16 mouse cellular contexts compared by ENCODE assay signal in the genomic region with DNA sequence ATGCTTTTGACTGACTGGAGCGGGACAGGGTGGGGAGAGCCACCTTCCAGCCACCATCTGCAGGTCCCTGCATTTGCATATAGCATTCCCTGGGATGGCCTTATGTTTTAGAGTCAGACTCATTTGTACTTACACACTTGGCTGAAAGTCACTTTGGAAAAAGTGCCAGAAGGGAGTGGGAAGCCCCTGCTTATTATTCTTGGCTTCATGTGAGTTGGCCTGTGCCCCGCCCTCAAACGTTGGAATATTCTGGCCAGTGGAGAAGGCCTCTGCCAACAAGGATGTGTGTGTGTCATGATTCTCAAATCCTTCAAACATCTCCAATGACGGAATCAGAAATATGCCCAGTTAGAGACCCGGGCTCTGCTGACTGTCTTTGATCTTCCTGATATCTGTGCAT.
DNase-seq lines count a peak whose midpoint lies in the region; ATAC-seq and TF ChIP-seq lines count a peak whose summit lies in the region.
"Had no signal": no experiment of that assay in that cellular context is flagged by ENCODE, and none has a peak within 500 bp of the region (broad histone marks: within the 10 kb centered on the region; RNA-seq: fewer than 3 reads in every experiment).

No protein-coding gene starts in this region.

- no peaks in the 10 kb centered on the region; the same call in 1 of the 2 replicates for H3K9me3 ChIP-seq in forebrain, embryonic 13.5 days (replicated peaks)
- no peaks in the 10 kb centered on the region for H3K9me3 ChIP-seq in forebrain, embryonic 11.5 days (ENCODE audit: control insufficient read depth, low read length)
- no peaks in the 10 kb centered on the region for H3K9me3 ChIP-seq in lung, embryonic 16.5 days (ENCODE audit: control insufficient read depth, low read length)
- H3K9me3 ChIP-seq: embryonic facial prominence, embryonic 12.5 days; forebrain, embryonic 15.5 days; heart, embryonic 13.5 days; hindbrain, embryonic 15.5 days; neural tube, embryonic 13.5 days; stomach, embryonic 15.5 days had no signal

- no peak overlapping the region for H3K9ac ChIP-seq in forebrain, embryonic 13.5 days
- no peak overlapping the region for H3K9ac ChIP-seq in forebrain, embryonic 11.5 days (ENCODE audit: low read length)
- H3K9ac ChIP-seq in lung, embryonic 16.5 days (ENCODE audit: low read length) = no peak overlapping the region
- H3K9ac ChIP-seq: embryonic facial prominence, embryonic 12.5 days; forebrain, embryonic 15.5 days; heart, embryonic 13.5 days; hindbrain, embryonic 15.5 days; liver, embryonic 14.5 days; neural tube, embryonic 13.5 days; stomach, embryonic 15.5 days had no signal

- no peak overlapping the region for H3K4me2 ChIP-seq in forebrain, embryonic 13.5 days
- H3K4me2 ChIP-seq in forebrain, embryonic 11.5 days (ENCODE audit: low read depth, low read length, severe bottlenecking) = no peak overlapping the region
- no peak overlapping the region for H3K4me2 ChIP-seq in lung, embryonic 16.5 days (ENCODE audit: low read depth, low read length)
- H3K4me2 ChIP-seq: embryonic facial prominence, embryonic 12.5 days; forebrain, embryonic 15.5 days; heart, embryonic 13.5 days; hindbrain, embryonic 15.5 days; neural tube, embryonic 13.5 days; stomach, embryonic 15.5 days had no signal

- 0 out of 2 replicates have a peak, but pooled peaks have one; percentile 29 for ATAC-seq in forebrain, embryonic 13.5 days
- no peak for ATAC-seq in forebrain, embryonic 11.5 days (replicated peaks; ENCODE audit: low FRiP score)
- ATAC-seq in lung, embryonic 16.5 days (ENCODE audit: low read depth) = peak; percentile 18

- H3K36me3 ChIP-seq in forebrain, embryonic 13.5 days (ENCODE audit: poor library complexity, severe bottlenecking) = peaks cover 66% of the 10 kb centered on the region
- no peaks in the 10 kb centered on the region; the same call in 1 of the 2 replicates for H3K36me3 ChIP-seq in forebrain, embryonic 11.5 days (ENCODE audit: control insufficient read depth, insufficient read depth, low read length)
- peaks cover 28% of the 10 kb centered on the region for H3K36me3 ChIP-seq in lung, embryonic 16.5 days (ENCODE audit: control insufficient read depth, insufficient read depth, low read length)

- DNase-seq in forebrain, embryonic 11.5 days (ENCODE audit: low spot score) = no peak
- DNase-seq in lung, adult 18-20 months = no peak
- DNase-seq in Muller cell, postnatal 12 days (ENCODE audit: inconsistent ontology term) = peak; percentile 28
- DNase-seq in spleen, postnatal 36 days (ENCODE audit: low spot score in 2 of 2) = no peak

- no peaks in the 10 kb centered on the region for H3K4me1 ChIP-seq in forebrain, embryonic 13.5 days
- H3K4me1 ChIP-seq in forebrain, embryonic 11.5 days (replicated peaks; ENCODE audit: control insufficient read depth, insufficient read depth, low read length) = no peaks in the 10 kb centered on the region
- H3K4me1 ChIP-seq in lung, embryonic 16.5 days (replicated peaks; ENCODE audit: control insufficient read depth, insufficient read depth, low read length) = no peaks in the 10 kb centered on the region
- H3K4me1 ChIP-seq in embryonic fibroblast, embryonic 13.5 days (ENCODE audit: control insufficient read depth, insufficient read depth, low read length) = peaks cover 7% of the 10 kb centered on the region
- H3K4me1 ChIP-seq: embryonic facial prominence, embryonic 12.5 days; hindbrain, embryonic 15.5 days; neural tube, embryonic 13.5 days; stomach, embryonic 15.5 days had no signal

- no peaks in the 10 kb centered on the region for H3K27me3 ChIP-seq in forebrain, embryonic 13.5 days
- H3K27me3 ChIP-seq in forebrain, embryonic 11.5 days (ENCODE audit: control insufficient read depth, insufficient read depth, low read length) = no peaks in the 10 kb centered on the region
- no peaks in the 10 kb centered on the region for H3K27me3 ChIP-seq in lung, embryonic 16.5 days (ENCODE audit: control insufficient read depth, insufficient read depth, low read depth, low read length)
- H3K27me3 ChIP-seq: embryonic facial prominence, embryonic 12.5 days; forebrain, embryonic 15.5 days; heart, embryonic 13.5 days; hindbrain, embryonic 15.5 days; neural tube, embryonic 13.5 days; stomach, embryonic 15.5 days had no signal

- H3K4me3 ChIP-seq in forebrain, embryonic 13.5 days = no peak overlapping the region
- no peak overlapping the region for H3K4me3 ChIP-seq in forebrain, embryonic 11.5 days (ENCODE audit: low read depth, low read length)
- no peak overlapping the region for H3K4me3 ChIP-seq in lung, embryonic 16.5 days (ENCODE audit: low read length)
- no peak overlapping the region for H3K4me3 ChIP-seq in embryonic fibroblast, embryonic 13.5 days (ENCODE audit: insufficient read depth, low read length)
- H3K4me3 ChIP-seq: embryonic facial prominence, embryonic 12.5 days; forebrain, embryonic 15.5 days; gastrocnemius, adult 2 months; heart, embryonic 13.5 days; hindbrain, embryonic 15.5 days; layer of hippocampus, adult 2 months; neural tube, embryonic 13.5 days; stomach, embryonic 15.5 days had no signal

- no peak overlapping the region for H3K27ac ChIP-seq in forebrain, embryonic 13.5 days
- H3K27ac ChIP-seq in forebrain, embryonic 11.5 days (ENCODE audit: low read depth, low read length) = no peak overlapping the region
- H3K27ac ChIP-seq in lung, embryonic 16.5 days (ENCODE audit: low read length) = no peak overlapping the region
- peak overlapping the region; percentile 74 for H3K27ac ChIP-seq in embryonic fibroblast, embryonic 13.5 days (ENCODE audit: insufficient read depth, low read length)
- H3K27ac ChIP-seq: embryonic facial prominence, embryonic 12.5 days; forebrain, embryonic 15.5 days; gastrocnemius, adult 2 months; heart, embryonic 13.5 days; hindbrain, embryonic 15.5 days; layer of hippocampus, adult 2 months; liver, embryonic 14.5 days; neural tube, embryonic 13.5 days; stomach, embryonic 15.5 days had no signal

- TF ChIP-seq POLR2A in embryonic fibroblast, embryonic 13.5 days (IDR thresholded peaks at IDR 0.05; ENCODE audit: low read depth, low read length) = no peak

- 92% methylated on average over 5 of the region's 5 CpGs for WGBS in forebrain, embryonic 13.5 days
- WGBS in forebrain, embryonic 11.5 days = 91% methylated on average over 5 of the region's 5 CpGs
- 64% methylated on average over 5 of the region's 5 CpGs for WGBS in lung, embryonic 16.5 days

- no peak for TF ChIP-seq CTCF in embryonic fibroblast, embryonic 13.5 days (IDR thresholded peaks at IDR 0.05; ENCODE audit: borderline replicate concordance, insufficient read depth, low read length)
